Mouse (Mus musculus): Measurements from ENCODE around the gene Dnttip2.
"Not testable (repeated sequence)": the region's sequence is repeated elsewhere in the genome, so short reads cannot be mapped to it uniquely, and the experiment has no call there.

Dnttip2 gene

GRCm38 (mm10) chr3:122274241-122275024 is at the start of gene Dnttip2:
Dnttip2 (plus strand) TSS chr3:122274388.
- DNase-seq = peak; percentile 94

GRCm38 (mm10) chr3:122226972-122227371 is 47.2 kb upstream of the Dnttip2 start:
- DNase-seq = not testable (repeated sequence)

GRCm38 (mm10) chr3:122235772-122236171 is 38.4 kb upstream of the Dnttip2 start:
- no peak for DNase-seq

- DNase-seq = no peak
Measured at GRCm38 (mm10) chr3:122242876-122243275, 31.3 kb upstream of the Dnttip2 start.

GRCm38 (mm10) chr3:122243416-122244167 is 30.6 kb upstream of the Dnttip2 start:
- peak; percentile 33 for DNase-seq

GRCm38 (mm10) chr3:122244759-122245158 is 29.4 kb upstream of the Dnttip2 start:
- DNase-seq = no peak

GRCm38 (mm10) chr3:122245215-122245877 is 28.8 kb upstream of the Dnttip2 start, which contains the start of gene Gclm:
Gclm (plus strand) TSS chr3:122245557.
- peak; percentile 97 for DNase-seq

- peak; percentile 82 for DNase-seq
Measured at GRCm38 (mm10) chr3:122245878-122246332, 28.3 kb upstream of the Dnttip2 start.

GRCm38 (mm10) chr3:122246406-122246805 is 27.8 kb upstream of the Dnttip2 start:
- DNase-seq = peak; percentile 52

- peak; percentile 57 for DNase-seq
Measured at GRCm38 (mm10) chr3:122246986-122247767, 27.0 kb upstream of the Dnttip2 start.

GRCm38 (mm10) chr3:122247768-122248100 is 26.5 kb upstream of the Dnttip2 start:
- DNase-seq = no peak

- DNase-seq = no peak
Measured at GRCm38 (mm10) chr3:122252466-122253253, 21.5 kb upstream of the Dnttip2 start.

- not testable (repeated sequence) for DNase-seq
Measured at GRCm38 (mm10) chr3:122254050-122254449, 20.1 kb upstream of the Dnttip2 start.

- no peak for DNase-seq
Measured at GRCm38 (mm10) chr3:122269986-122270385, 4.2 kb upstream of the Dnttip2 start.

- DNase-seq = not testable (repeated sequence)
Measured at GRCm38 (mm10) chr3:122272565-122272964, 1.6 kb upstream of the Dnttip2 start.

GRCm38 (mm10) chr3:122273407-122274240 is 564 bp upstream of the Dnttip2 start:
- peak; percentile 34 for DNase-seq

GRCm38 (mm10) chr3:122275111-122275510 is 923 bp downstream of the Dnttip2 start:
- DNase-seq = no peak

GRCm38 (mm10) chr3:122287195-122287594 is 13.0 kb downstream of the Dnttip2 start:
- DNase-seq = no peak

GRCm38 (mm10) chr3:122288613-122289195 is 14.5 kb downstream of the Dnttip2 start:
- DNase-seq = no peak

GRCm38 (mm10) chr3:122289344-122289743 is 15.2 kb downstream of the Dnttip2 start:
- DNase-seq = not testable (repeated sequence)
